Mouse (Mus musculus) adrenal gland, adult (tissue): Measurements from ENCODE around the gene Zfp60.
A peak's percentile ranks its signal among the peaks of the same experiment; 100 is the strongest.
"Not testable (repeated sequence)": the region's sequence is repeated elsewhere in the genome, so short reads cannot be mapped to it uniquely, and the experiment has no call there.

Source experiments
- DNase-seq, 2 experiments: peaks; one replicate each; pipeline ENCODE4 v3.0.0; 2022 to 2023; ENCODE audit warnings: low spot score in 1 of 2; ENCODE audit not compliant: inconsistent age in 2 of 2

Gene Zfp60

GRCm38 (mm10) chr7:27789306-27789705 lies 58.1 kb downstream of the Zfp60 start:
- DNase-seq = peak in 1 of 2 experiments; percentile 31

GRCm38 (mm10) chr7:27793865-27794264 lies 62.7 kb downstream of the Zfp60 start:
- not testable (repeated sequence) for DNase-seq

- no peak for DNase-seq
Measured at GRCm38 (mm10) chr7:27794566-27794965, 63.4 kb downstream of the Zfp60 start.

- no peak for DNase-seq
Measured at GRCm38 (mm10) chr7:27797906-27798811, 67.0 kb downstream of the Zfp60 start.

- peak in 1 of 2 experiments; percentile 47 for DNase-seq
Measured at GRCm38 (mm10) chr7:27801137-27801536, 69.9 kb downstream of the Zfp60 start.

- DNase-seq = no peak
Measured at GRCm38 (mm10) chr7:27802986-27803385, 71.8 kb downstream of the Zfp60 start.
